Mouse (Mus musculus) midbrain, embryonic 13.5 days (tissue): ENCODE results near the gene Snrk. TPM values are rescaled to one million over a fixed set of nuclear protein-coding genes. Genes with fewer than 3 reads are reported as not detected.
"Not testable (repeated sequence)": the region's sequence is repeated elsewhere in the genome, so short reads cannot be mapped to it uniquely, and the experiment has no call there.

Experiments used
- ATAC-seq: fragments of 200-750 bp; cut with Nextera tagmentation; 2 replicates; pipeline ENCODE4 v1.8.0; 2017; ENCODE audit warnings: mild to moderate bottlenecking, moderate TSS enrichment, moderate library complexity
- H3K27ac ChIP-seq: fragments of 300-500 bp; sonication (generic); 2 replicates; pipeline ENCODE4 v1.5.1; 2015; ENCODE audit warnings: inconsistent platforms, mild to moderate bottlenecking, moderate library complexity
- H3K27me3 ChIP-seq: fragments of 300-500 bp; sonication (generic); 2 replicates; pipeline ENCODE4 v1.6.1; 2015; ENCODE audit warnings: mild to moderate bottlenecking, inconsistent platforms
- H3K36me3 ChIP-seq: fragments of 300-500 bp; sonication (generic); 2 replicates; pipeline ENCODE4 v1.6.1; 2015; ENCODE audit warnings: mild to moderate bottlenecking, inconsistent platforms
- H3K4me1 ChIP-seq: fragments of 300-500 bp; sonication (generic); replicated peaks from 2 replicates; pipeline ENCODE4 v1.6.1; 2015; ENCODE audit warnings: inconsistent platforms
- H3K4me2 ChIP-seq: fragments of 300-500 bp; sonication (generic); replicated peaks from 2 replicates; pipeline ENCODE4 v1.6.1; 2015; ENCODE audit warnings: moderate library complexity, mild to moderate bottlenecking, inconsistent platforms
- H3K4me3 ChIP-seq: fragments of 300-500 bp; sonication (generic); replicated peaks from 2 replicates; pipeline ENCODE4 v1.5.1; 2015; ENCODE audit warnings: mild to moderate bottlenecking, inconsistent platforms
- H3K9ac ChIP-seq: fragments of 300-500 bp; sonication (generic); replicated peaks from 2 replicates; pipeline ENCODE4 v1.6.1; 2015; ENCODE audit warnings: mild to moderate bottlenecking, inconsistent platforms
- H3K9me3 ChIP-seq: fragments of 300-500 bp; sonication (generic); 2 replicates; pipeline ENCODE4 v1.6.1; 2016; ENCODE audit warnings: mild to moderate bottlenecking, inconsistent platforms
- WGBS: fragments of 180-500 bp; shearing (Covaris S2); methylation state at CpG from one replicate; pipeline ENCODE4 v1.1.7; 2015; 5-methylcytosine and 5-hydroxymethylcytosine counted together
- polyA plus RNA-seq: library from polyadenylated mRNA; unstranded; fragments of >200 nt; fragmentation: Nextera tagmentation; extraction: Ambion mirVana; gene quantifications from 2 replicates; pipeline ENCODE4 v1.2.1, GENCODE M21; 2015

The Snrk gene
- polyA plus RNA-seq, 1 experiment from 2014 or later, result 62.4 TPM

DNA sequence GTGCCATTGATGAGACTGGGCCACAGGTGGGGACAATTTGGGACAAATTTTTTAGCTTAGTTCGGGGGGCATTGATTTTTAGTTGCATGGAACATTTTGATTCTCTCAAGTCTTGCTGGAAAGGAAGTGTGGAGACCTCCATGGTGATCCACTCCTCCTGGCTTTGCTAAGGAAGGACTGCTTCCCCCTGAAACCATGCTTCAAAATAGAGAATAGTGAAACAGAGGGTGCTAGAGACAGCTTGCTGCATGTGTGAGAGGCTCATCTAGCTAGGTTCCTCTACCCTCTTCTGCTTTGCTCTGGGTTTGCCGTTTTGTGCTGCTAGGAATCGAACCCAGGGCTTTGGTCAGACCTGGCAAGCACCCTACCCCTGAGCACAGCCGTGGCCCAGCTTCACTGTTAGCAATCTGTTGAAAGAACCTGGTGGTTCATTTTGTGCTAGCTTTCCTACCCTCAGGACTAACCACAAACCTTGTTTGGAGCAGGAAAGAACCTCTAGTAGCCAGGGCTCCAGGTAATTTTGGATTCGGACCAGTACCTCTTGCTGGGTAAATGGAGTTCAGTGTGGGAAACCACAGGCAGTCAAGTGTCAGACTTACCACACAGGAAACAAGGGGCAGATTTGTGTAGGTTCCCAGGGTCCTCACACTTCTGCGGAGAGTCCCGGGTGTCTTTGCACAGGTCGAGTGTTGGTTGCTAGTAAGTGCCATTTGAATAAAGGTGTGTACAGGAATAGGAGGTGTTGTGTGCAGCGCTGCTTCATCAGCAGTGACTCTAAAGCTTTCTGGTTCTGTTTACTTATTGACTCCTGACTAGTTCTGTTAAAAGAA, 33.1 kb downstream of the Snrk start:
- peaks cover 7% of the 10 kb centered on the region; the same call in 1 of the 2 replicates for H3K36me3 ChIP-seq
- no peak overlapping the region for H3K4me2 ChIP-seq
- H3K27ac ChIP-seq, result no peak overlapping the region
- no peak overlapping the region for H3K9ac ChIP-seq
- no peaks in the 10 kb centered on the region for H3K27me3 ChIP-seq
- no peaks in the 10 kb centered on the region for H3K9me3 ChIP-seq
- ATAC-seq, result no peak
- H3K4me3 ChIP-seq, result no peak overlapping the region
- H3K4me1 ChIP-seq, result peaks cover 5% of the 10 kb centered on the region
- WGBS, result 91% methylated on average over 9 of the region's 9 CpGs

- Histone ChIP-seq H3K4me1 (no peaks in the 10 kb centered on the region), H3K4me3 (no peak overlapping the region), H3K27me3 (no peaks in the 10 kb centered on the region), H3K36me3 (peaks cover 14% of the 10 kb centered on the region), H3K27ac (no peak overlapping the region), H3K9ac (no peak overlapping the region), H3K4me2 (no peak overlapping the region), H3K9me3 (no peaks in the 10 kb centered on the region)
- 96% methylated on average over 4 of the region's 4 CpGs for WGBS
- no peak for ATAC-seq
These were observed 35.0 kb downstream of the Snrk start for GRCm38 (mm10) chr9:122152063-122152462.

DNA sequence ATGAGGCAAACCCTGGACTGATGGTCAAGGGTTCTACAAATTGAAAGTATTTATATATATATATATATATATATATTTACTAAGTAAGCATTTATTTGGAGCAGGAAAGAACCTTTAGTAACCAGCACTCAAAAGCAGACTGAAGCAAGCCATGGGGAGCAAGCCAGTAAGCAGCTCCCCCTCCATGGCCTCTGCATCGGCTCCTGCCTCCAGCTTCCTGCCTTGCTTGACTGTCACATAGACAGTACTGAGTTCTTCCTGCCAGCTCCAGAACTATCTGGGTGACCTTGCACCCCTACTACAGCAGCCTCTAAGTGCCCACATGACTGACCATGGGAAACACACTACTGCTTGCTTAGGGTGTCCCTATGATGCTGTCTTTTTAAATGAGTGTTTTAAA, 35.4 kb downstream of the Snrk start:
- Histone ChIP-seq H3K27ac (no peak overlapping the region), H3K9me3 (no peaks in the 10 kb centered on the region), H3K4me3 (no peak overlapping the region), H3K4me2 (no peak overlapping the region), H3K4me1 (no peaks in the 10 kb centered on the region), H3K36me3 (peaks cover 18% of the 10 kb centered on the region), H3K9ac (no peak overlapping the region), H3K27me3 (no peaks in the 10 kb centered on the region)
- no peak for ATAC-seq
- WGBS, result 100% methylated on average over 1 of the region's 1 CpGs

DNA sequence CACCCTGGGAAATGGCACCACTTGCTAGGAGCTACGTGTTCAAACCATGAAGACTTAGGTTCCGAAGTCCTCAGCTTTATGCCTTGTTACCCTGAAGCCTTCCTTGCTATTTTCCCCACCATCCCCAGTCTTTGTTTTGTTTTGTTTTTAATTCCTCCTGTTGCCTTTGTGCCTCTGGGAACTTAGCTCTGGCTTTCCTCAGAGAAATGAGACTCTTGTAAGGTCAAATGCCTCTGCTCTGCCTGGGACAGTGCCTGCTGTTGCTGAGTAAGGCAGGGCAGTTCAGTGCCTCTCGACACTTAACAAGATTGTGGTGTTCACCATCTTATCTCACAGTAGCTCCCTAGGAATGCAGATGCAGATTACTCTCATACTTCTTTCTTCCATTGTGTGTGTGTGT, 36.4 kb downstream of the Snrk start:
- Histone ChIP-seq H3K9me3 (no peaks in the 10 kb centered on the region), H3K4me3 (no peak overlapping the region), H3K36me3 (peaks cover 24% of the 10 kb centered on the region), H3K4me1 (no peaks in the 10 kb centered on the region), H3K27ac (no peak overlapping the region), H3K27me3 (no peaks in the 10 kb centered on the region), H3K4me2 (no peak overlapping the region), H3K9ac (no peak overlapping the region)
- WGBS, result 81% methylated on average over 3 of the region's 3 CpGs
- ATAC-seq, result no peak

DNA sequence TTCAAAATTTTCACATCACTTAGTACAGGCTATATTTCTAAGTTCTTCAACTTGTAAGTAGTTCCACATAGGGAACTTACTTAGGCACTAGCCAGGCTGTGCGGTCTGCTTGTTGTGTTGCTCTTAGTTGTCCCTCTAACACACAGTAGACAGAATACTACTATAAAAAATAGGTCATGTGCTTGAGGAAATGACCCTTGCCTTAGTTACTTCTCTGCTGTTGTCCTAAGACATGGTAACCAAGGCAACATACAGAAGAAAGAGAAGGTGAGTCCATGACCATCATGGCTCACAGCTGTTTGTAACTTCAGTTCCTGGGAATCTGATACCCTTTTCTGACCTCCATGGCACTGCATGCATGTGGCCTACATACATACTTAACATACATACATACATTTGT, 38.1 kb downstream of the Snrk start:
- Histone ChIP-seq H3K9me3 (no peaks in the 10 kb centered on the region), H3K36me3 (peaks cover 28% of the 10 kb centered on the region), H3K27ac (no peak overlapping the region), H3K4me1 (no peaks in the 10 kb centered on the region), H3K27me3 (no peaks in the 10 kb centered on the region), H3K4me2 (no peak overlapping the region), H3K4me3 (no peak overlapping the region), H3K9ac (no peak overlapping the region)
- 98% methylated on average over 1 of the region's 1 CpGs for WGBS
- ATAC-seq, result no peak

- no peak overlapping the region for H3K4me3 ChIP-seq
- ATAC-seq, result no peak
These were observed 39.5 kb downstream of the Snrk start for GRCm38 (mm10) chr9:122156389-122157078.

GRCm38 (mm10) chr9:122157079-122157441, 40.0 kb downstream of the Snrk start:
- no peak overlapping the region for H3K27ac ChIP-seq
- no peaks in the 10 kb centered on the region for H3K4me1 ChIP-seq
- no peak overlapping the region for H3K4me3 ChIP-seq
- no peaks in the 10 kb centered on the region for H3K9me3 ChIP-seq
- no peak overlapping the region for H3K9ac ChIP-seq
- H3K4me2 ChIP-seq, result no peak overlapping the region
- H3K27me3 ChIP-seq, result no peaks in the 10 kb centered on the region
- ATAC-seq, result no peak
- H3K36me3 ChIP-seq, result peaks cover 37% of the 10 kb centered on the region
- 93% methylated on average over 14 of the region's 14 CpGs for WGBS

More at GRCm38 (mm10) chr9:122156389-122157078, 39.5 kb downstream of the Snrk start:
- WGBS, result 87% methylated on average over 5 of the region's 5 CpGs
- no peaks in the 10 kb centered on the region for H3K4me1 ChIP-seq
- H3K27ac ChIP-seq, result no peak overlapping the region
- H3K4me2 ChIP-seq, result no peak overlapping the region
- no peaks in the 10 kb centered on the region for H3K9me3 ChIP-seq
- no peak overlapping the region for H3K9ac ChIP-seq
- no peaks in the 10 kb centered on the region for H3K27me3 ChIP-seq
- peaks cover 37% of the 10 kb centered on the region for H3K36me3 ChIP-seq

GRCm38 (mm10) chr9:122164535-122164934, 47.5 kb downstream of the Snrk start:
- H3K9ac ChIP-seq, result no peak overlapping the region
- H3K4me3 ChIP-seq, result no peak overlapping the region
- 90% methylated on average over 4 of the region's 4 CpGs for WGBS
- H3K9me3 ChIP-seq, result no peaks in the 10 kb centered on the region
- no peak overlapping the region for H3K4me2 ChIP-seq
- ATAC-seq, result no peak
- peaks cover 60% of the 10 kb centered on the region for H3K36me3 ChIP-seq
- H3K4me1 ChIP-seq, result no peaks in the 10 kb centered on the region
- no peaks in the 10 kb centered on the region for H3K27me3 ChIP-seq
- no peak overlapping the region for H3K27ac ChIP-seq

DNA sequence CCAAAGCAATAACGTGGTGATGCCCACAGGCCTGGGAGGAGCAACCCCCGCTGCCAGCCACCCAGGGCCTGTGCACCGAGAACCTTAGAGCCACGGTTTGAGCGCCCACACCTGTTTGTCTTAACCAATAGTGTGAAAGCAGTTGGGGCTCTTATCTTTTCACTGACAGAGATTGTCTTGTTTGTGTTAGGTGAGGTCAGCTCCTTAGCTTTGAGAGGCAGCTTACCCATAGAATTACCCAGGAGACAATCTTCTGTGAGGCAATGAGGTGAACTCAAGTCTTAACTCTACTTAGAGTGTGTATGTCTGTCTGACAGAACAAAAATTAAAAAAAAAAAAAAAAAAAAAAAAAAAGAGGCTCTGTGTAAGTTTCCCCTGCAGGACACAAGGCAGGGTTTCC, 50.7 kb downstream of the Snrk start:
- H3K4me1 ChIP-seq, H3K9me3 ChIP-seq, H3K9ac ChIP-seq, H3K4me2 ChIP-seq, H3K27me3 ChIP-seq, ATAC-seq, H3K27ac ChIP-seq, H3K4me3 ChIP-seq: not testable (repeated sequence)
- 96% methylated on average over 5 of the region's 5 CpGs for WGBS
- H3K36me3 ChIP-seq, result peaks cover 70% of the 10 kb centered on the region

GRCm38 (mm10) chr9:122169901-122170300, 52.8 kb downstream of the Snrk start:
- H3K4me2 ChIP-seq, result no peak overlapping the region
- 90% methylated on average over 6 of the region's 6 CpGs for WGBS

GRCm38 (mm10) chr9:122172612-122173186, 55.6 kb downstream of the Snrk start:
- no peak overlapping the region for H3K4me2 ChIP-seq
- H3K9me3 ChIP-seq, result no peaks in the 10 kb centered on the region
- H3K36me3 ChIP-seq, result peaks cover 52% of the 10 kb centered on the region
- 92% methylated on average over 11 of the region's 11 CpGs for WGBS
- H3K4me1 ChIP-seq, result peaks cover 10% of the 10 kb centered on the region
- no peaks in the 10 kb centered on the region for H3K27me3 ChIP-seq
- H3K27ac ChIP-seq, result no peak overlapping the region; the same call in 1 of the 2 replicates
- ATAC-seq, result no peak
- H3K9ac ChIP-seq, result no peak overlapping the region
- H3K4me3 ChIP-seq, result no peak overlapping the region

More at GRCm38 (mm10) chr9:122169901-122170300, 52.8 kb downstream of the Snrk start:
- H3K9me3 ChIP-seq, result no peaks in the 10 kb centered on the region
- H3K27me3 ChIP-seq, result no peaks in the 10 kb centered on the region
- peaks cover 10% of the 10 kb centered on the region for H3K4me1 ChIP-seq
- ATAC-seq, result no peak
- H3K27ac ChIP-seq, result no peak overlapping the region
- no peak overlapping the region for H3K9ac ChIP-seq
- H3K36me3 ChIP-seq, result peaks cover 64% of the 10 kb centered on the region
- no peak overlapping the region for H3K4me3 ChIP-seq
